Mouse (Mus musculus): ENCODE results near the gene Dip2a. TPM values are rescaled to one million over a fixed set of nuclear protein-coding genes. Genes with fewer than 3 reads are reported as not detected.

Gene Dip2a
- total and polyA plus RNA-seq, 2 experiments, result 1.7 to 2.0 TPM

- no peak for TF ChIP-seq POLR2A (IDR thresholded peaks at IDR 0.05; ENCODE audit: extremely low read depth, insufficient read depth, low read length)
- no peak for TF ChIP-seq CTCF (IDR thresholded peaks at IDR 0.05; ENCODE audit: low read depth, low read length)
- no peak overlapping the region for H3K9ac ChIP-seq (ENCODE audit: low read depth, low read length)
- H3K4me1 ChIP-seq (ENCODE audit: control insufficient read depth, insufficient read depth, low read length), result no peaks in the 10 kb centered on the region
- no peaks in the 10 kb centered on the region for H3K27me3 ChIP-seq (ENCODE audit: control insufficient read depth, insufficient read depth, low read length)
- no peak overlapping the region for H3K27ac ChIP-seq (replicated peaks; ENCODE audit: insufficient read depth, low read depth, low read length)
- H3K79me2 ChIP-seq (ENCODE audit: control insufficient read depth, insufficient read depth, low read length), result no peaks in the 10 kb centered on the region
- no peaks in the 10 kb centered on the region; the same call in 1 of the 2 replicates for H3K36me3 ChIP-seq (ENCODE audit: control insufficient read depth, insufficient read depth, low read length)
- no peak overlapping the region for H3K4me3 ChIP-seq (ENCODE audit: insufficient read depth, low read depth, low read length)
- peak; percentile 8 for DNase-seq (ENCODE audit: extremely low read depth, low read depth, low spot score)
- 65% methylated on average over 5 of the region's 5 CpGs for WGBS
Observed at GRCm38 (mm10) chr10:76300133-76300532, 45.0 kb downstream of the Dip2a start.

- peaks cover 2% of the 10 kb centered on the region; the same call in 1 of the 2 replicates for H3K36me3 ChIP-seq (ENCODE audit: control insufficient read depth, insufficient read depth, low read length)
- H3K4me1 ChIP-seq (ENCODE audit: control insufficient read depth, insufficient read depth, low read length), result no peaks in the 10 kb centered on the region
- 92% methylated on average over 4 of the region's 4 CpGs for WGBS
Observed at GRCm38 (mm10) chr10:76293222-76293621, 51.9 kb downstream of the Dip2a start.

GRCm38 (mm10) chr10:76289936-76290671 lies 55.0 kb downstream of the Dip2a start:
- no peak for TF ChIP-seq CTCF (IDR thresholded peaks at IDR 0.05; ENCODE audit: low read depth, low read length)
- WGBS, result 92% methylated on average over 3 of the region's 3 CpGs

More at GRCm38 (mm10) chr10:76293222-76293621, 51.9 kb downstream of the Dip2a start:
- Histone ChIP-seq H3K27me3 (ENCODE audit: control insufficient read depth, insufficient read depth, low read length) (no peaks in the 10 kb centered on the region), H3K27ac (replicated peaks; ENCODE audit: insufficient read depth, low read depth, low read length) (no peak overlapping the region), H3K4me3 (ENCODE audit: insufficient read depth, low read depth, low read length) (no peak overlapping the region), H3K9ac (ENCODE audit: low read depth, low read length) (no peak overlapping the region), H3K79me2 (ENCODE audit: control insufficient read depth, insufficient read depth, low read length) (no peaks in the 10 kb centered on the region)
- no peak for DNase-seq (ENCODE audit: extremely low read depth, low read depth, low spot score)
- TF ChIP-seq CTCF (IDR thresholded peaks at IDR 0.05; ENCODE audit: low read depth, low read length) (no peak), POLR2A (IDR thresholded peaks at IDR 0.05; ENCODE audit: extremely low read depth, insufficient read depth, low read length) (no peak)

GRCm38 (mm10) chr10:76289052-76289451 lies 56.0 kb downstream of the Dip2a start:
- DNase-seq (ENCODE audit: extremely low read depth, low read depth, low spot score), result no peak
- Histone ChIP-seq H3K36me3 (ENCODE audit: control insufficient read depth, insufficient read depth, low read length) (peaks cover 2% of the 10 kb centered on the region; the same call in 1 of the 2 replicates), H3K4me1 (ENCODE audit: control insufficient read depth, insufficient read depth, low read length) (no peaks in the 10 kb centered on the region), H3K79me2 (ENCODE audit: control insufficient read depth, insufficient read depth, low read length) (no peaks in the 10 kb centered on the region), H3K27ac (replicated peaks; ENCODE audit: insufficient read depth, low read depth, low read length) (no peak overlapping the region), H3K9ac (ENCODE audit: low read depth, low read length) (no peak overlapping the region), H3K27me3 (ENCODE audit: control insufficient read depth, insufficient read depth, low read length) (no peaks in the 10 kb centered on the region), H3K4me3 (ENCODE audit: insufficient read depth, low read depth, low read length) (no peak overlapping the region)
- TF ChIP-seq CTCF (IDR thresholded peaks at IDR 0.05; ENCODE audit: low read depth, low read length) (no peak), POLR2A (IDR thresholded peaks at IDR 0.05; ENCODE audit: extremely low read depth, insufficient read depth, low read length) (no peak)
- WGBS, result 98% methylated on average over 5 of the region's 5 CpGs

More at GRCm38 (mm10) chr10:76289936-76290671, 55.0 kb downstream of the Dip2a start:
- DNase-seq (ENCODE audit: extremely low read depth, low read depth, low spot score), result no peak
- H3K79me2 ChIP-seq (ENCODE audit: control insufficient read depth, insufficient read depth, low read length), result no peaks in the 10 kb centered on the region
- H3K27me3 ChIP-seq (ENCODE audit: control insufficient read depth, insufficient read depth, low read length), result no peaks in the 10 kb centered on the region
- H3K9ac ChIP-seq (ENCODE audit: low read depth, low read length), result no peak overlapping the region
- no peak overlapping the region for H3K4me3 ChIP-seq (ENCODE audit: insufficient read depth, low read depth, low read length)
- H3K36me3 ChIP-seq (ENCODE audit: control insufficient read depth, insufficient read depth, low read length), result peaks cover 2% of the 10 kb centered on the region; the same call in 1 of the 2 replicates
- H3K4me1 ChIP-seq (ENCODE audit: control insufficient read depth, insufficient read depth, low read length), result no peaks in the 10 kb centered on the region
- H3K27ac ChIP-seq (replicated peaks; ENCODE audit: insufficient read depth, low read depth, low read length), result no peak overlapping the region

- WGBS, result 92% methylated on average over 11 of the region's 11 CpGs
- Histone ChIP-seq H3K4me1 (ENCODE audit: control insufficient read depth, insufficient read depth, low read length) (no peaks in the 10 kb centered on the region), H3K27me3 (ENCODE audit: control insufficient read depth, insufficient read depth, low read length) (no peaks in the 10 kb centered on the region), H3K4me3 (ENCODE audit: insufficient read depth, low read depth, low read length) (no peak overlapping the region), H3K79me2 (ENCODE audit: control insufficient read depth, insufficient read depth, low read length) (no peaks in the 10 kb centered on the region), H3K36me3 (ENCODE audit: control insufficient read depth, insufficient read depth, low read length) (peaks cover 2% of the 10 kb centered on the region; the same call in 1 of the 2 replicates), H3K27ac (replicated peaks; ENCODE audit: insufficient read depth, low read depth, low read length) (no peak overlapping the region), H3K9ac (ENCODE audit: low read depth, low read length) (no peak overlapping the region)
- TF ChIP-seq POLR2A (IDR thresholded peaks at IDR 0.05; ENCODE audit: extremely low read depth, insufficient read depth, low read length) (no peak), CTCF (IDR thresholded peaks at IDR 0.05; ENCODE audit: low read depth, low read length) (no peak)
- DNase-seq (ENCODE audit: extremely low read depth, low read depth, low spot score), result no peak
Observed at GRCm38 (mm10) chr10:76288268-76288993, 56.7 kb downstream of the Dip2a start.
